8 mouse cellular contexts compared by ENCODE assay signal in the genomic region with DNA sequence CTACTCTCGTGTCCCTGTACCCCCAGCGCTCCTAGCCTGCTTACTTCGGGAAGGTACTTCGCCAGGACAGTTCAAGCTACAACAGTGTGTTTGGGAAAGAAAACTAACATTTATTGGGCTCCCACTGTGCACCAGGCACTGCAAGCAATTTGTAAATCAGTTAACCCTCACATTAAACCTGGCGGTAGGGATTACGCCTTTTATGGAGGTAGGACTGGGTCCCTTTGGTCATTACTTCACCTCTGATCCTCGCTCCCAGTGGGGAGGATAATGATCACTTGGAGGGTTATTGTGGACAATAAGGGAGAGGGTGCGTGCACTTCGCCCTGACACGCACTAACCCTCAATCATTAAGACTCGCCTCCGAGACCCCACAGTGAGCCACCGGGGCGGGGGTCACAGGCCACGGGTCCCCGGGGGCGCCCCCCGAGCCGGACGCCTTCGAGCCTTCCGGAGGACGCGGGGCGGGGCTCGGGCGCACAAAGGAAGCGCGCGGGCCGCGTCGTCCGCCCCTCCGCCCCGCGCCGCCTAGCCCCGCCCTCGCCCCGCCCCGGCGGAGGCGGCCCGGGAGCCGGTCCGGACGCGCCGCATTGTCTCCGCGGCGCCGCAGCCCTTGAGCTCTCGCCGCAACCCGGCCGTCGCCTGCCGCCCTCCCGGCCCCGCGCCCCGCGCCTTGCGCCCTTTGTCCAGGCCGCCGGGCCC. TPM values are rescaled to one million over a fixed set of nuclear protein-coding genes. Genes with fewer than 3 reads are reported as not detected.
DNase-seq lines count a peak whose midpoint lies in the region; ATAC-seq lines count a peak whose summit lies in the region.

No protein-coding gene starts in this region.

- H3K4me1 ChIP-seq in embryonic facial prominence, embryonic 15.5 days: peaks cover 34% of the 10 kb centered on the region
- peaks cover 50% of the 10 kb centered on the region for H3K4me1 ChIP-seq in heart, embryonic 11.5 days (ENCODE audit: control insufficient read depth, insufficient read depth, low read length)
- peaks cover 43% of the 10 kb centered on the region for H3K4me1 ChIP-seq in kidney, embryonic 15.5 days
- peaks cover 44% of the 10 kb centered on the region for H3K4me1 ChIP-seq in liver, embryonic 12.5 days
- H3K4me1 ChIP-seq in stomach, embryonic 15.5 days: peaks cover 25% of the 10 kb centered on the region

- peak; percentile 53 for DNase-seq in 416B (ENCODE audit: low read depth)
- peak; percentile 61 to 67 for DNase-seq in adrenal gland, postnatal 4 days (ENCODE audit: low spot score in 2 of 2)
- DNase-seq in natural killer cell, adult 2 months (ENCODE audit: low spot score in 2 of 2): peak; percentile 49 to 74

- H3K9me3 ChIP-seq in embryonic facial prominence, embryonic 15.5 days (replicated peaks): no peaks in the 10 kb centered on the region
- H3K9me3 ChIP-seq in heart, embryonic 11.5 days (replicated peaks; ENCODE audit: control insufficient read depth, low read length): no peaks in the 10 kb centered on the region
- H3K9me3 ChIP-seq in kidney, embryonic 15.5 days (replicated peaks): no peaks in the 10 kb centered on the region
- H3K9me3 ChIP-seq in liver, embryonic 12.5 days (replicated peaks): no peaks in the 10 kb centered on the region
- no peaks in the 10 kb centered on the region for H3K9me3 ChIP-seq in stomach, embryonic 15.5 days

- no peaks in the 10 kb centered on the region for H3K27me3 ChIP-seq in embryonic facial prominence, embryonic 15.5 days
- H3K27me3 ChIP-seq in heart, embryonic 11.5 days (ENCODE audit: control insufficient read depth, insufficient read depth, low read length): no peaks in the 10 kb centered on the region; the same call in 1 of the 2 replicates
- no peaks in the 10 kb centered on the region for H3K27me3 ChIP-seq in kidney, embryonic 15.5 days
- H3K27me3 ChIP-seq in liver, embryonic 12.5 days (replicated peaks): peaks cover 4% of the 10 kb centered on the region
- H3K27me3 ChIP-seq in stomach, embryonic 15.5 days (replicated peaks): no peaks in the 10 kb centered on the region

- peak overlapping the region; percentile 95 for H3K9ac ChIP-seq in embryonic facial prominence, embryonic 15.5 days
- peak overlapping the region; percentile 96 for H3K9ac ChIP-seq in heart, embryonic 11.5 days (ENCODE audit: low read depth, low read length)
- peak overlapping the region; percentile 99 for H3K9ac ChIP-seq in kidney, embryonic 15.5 days
- H3K9ac ChIP-seq in liver, embryonic 12.5 days: peak overlapping the region; percentile 90
- peak overlapping the region; percentile 94 for H3K9ac ChIP-seq in stomach, embryonic 15.5 days

- peaks cover 3% of the 10 kb centered on the region; the same call in 1 of the 2 replicates for H3K36me3 ChIP-seq in embryonic facial prominence, embryonic 15.5 days
- no peaks in the 10 kb centered on the region for H3K36me3 ChIP-seq in heart, embryonic 11.5 days (ENCODE audit: control insufficient read depth, insufficient read depth, low read length)
- H3K36me3 ChIP-seq in kidney, embryonic 15.5 days: peaks cover 8% of the 10 kb centered on the region
- H3K36me3 ChIP-seq in liver, embryonic 12.5 days: peaks cover 23% of the 10 kb centered on the region
- no peaks in the 10 kb centered on the region for H3K36me3 ChIP-seq in stomach, embryonic 15.5 days

- H3K27ac ChIP-seq in embryonic facial prominence, embryonic 15.5 days (replicated peaks): peak overlapping the region; percentile 91
- H3K27ac ChIP-seq in heart, embryonic 11.5 days (ENCODE audit: low read depth, low read length): peak overlapping the region; percentile 94
- H3K27ac ChIP-seq in kidney, embryonic 15.5 days: peak overlapping the region; percentile 92
- peak overlapping the region; percentile 94 for H3K27ac ChIP-seq in liver, embryonic 12.5 days
- peak overlapping the region; percentile 92 for H3K27ac ChIP-seq in stomach, embryonic 15.5 days

- H3K4me2 ChIP-seq in embryonic facial prominence, embryonic 15.5 days (replicated peaks): peak overlapping the region; percentile 63
- H3K4me2 ChIP-seq in heart, embryonic 11.5 days: peak overlapping the region; percentile 83
- H3K4me2 ChIP-seq in kidney, embryonic 15.5 days: peak overlapping the region; percentile 63
- peak overlapping the region; percentile 89 for H3K4me2 ChIP-seq in liver, embryonic 12.5 days
- H3K4me2 ChIP-seq in stomach, embryonic 15.5 days: peak overlapping the region; percentile 73

- H3K4me3 ChIP-seq in embryonic facial prominence, embryonic 15.5 days (replicated peaks): peak overlapping the region; percentile 90
- H3K4me3 ChIP-seq in heart, embryonic 11.5 days (ENCODE audit: low read depth, low read length): peak overlapping the region; percentile 93
- H3K4me3 ChIP-seq in kidney, embryonic 15.5 days (replicated peaks): peak overlapping the region; percentile 95
- peak overlapping the region; percentile 93 for H3K4me3 ChIP-seq in liver, embryonic 12.5 days
- H3K4me3 ChIP-seq in stomach, embryonic 15.5 days (replicated peaks): peak overlapping the region; percentile 96

- 4% methylated on average over 35 of the region's 68 CpGs for WGBS in embryonic facial prominence, embryonic 15.5 days
- WGBS in heart, embryonic 11.5 days (ENCODE audit: insufficient replicate concordance): 4% methylated on average over 48 of the region's 68 CpGs
- WGBS in kidney, embryonic 15.5 days: 2% methylated on average over 66 of the region's 68 CpGs
- 3% methylated on average over 53 of the region's 68 CpGs for WGBS in liver, embryonic 12.5 days (ENCODE audit: insufficient replicate concordance)
- WGBS in stomach, embryonic 15.5 days: 3% methylated on average over 56 of the region's 68 CpGs

- ATAC-seq in embryonic facial prominence, embryonic 15.5 days (ENCODE audit: insufficient number of reproducible peaks, low FRiP score, low TSS enrichment, low read depth): peak; percentile 88
- ATAC-seq in heart, embryonic 11.5 days (replicated peaks; ENCODE audit: insufficient number of reproducible peaks, low FRiP score, low TSS enrichment): peak; percentile 87
- peak; percentile 91 for ATAC-seq in kidney, embryonic 15.5 days (replicated peaks; ENCODE audit: low FRiP score)
- ATAC-seq in liver, embryonic 12.5 days: peak; percentile 93
- peak; percentile 91 for ATAC-seq in stomach, embryonic 15.5 days (ENCODE audit: insufficient read depth, low FRiP score, low read depth)

RNA-seq across cellular contexts. Expression of a gene that starts 28.0 kb away (rescaled TPM):
- under 1 TPM; 0.34 to 0.70 TPM for total RNA-seq in adrenal gland, postnatal 4 days (2021)
- 0.12 and 0.15 TPM in 2 replicates for polyA plus RNA-seq in embryonic facial prominence, embryonic 15.5 days (2015; fragmentation: Nextera tagmentation; extraction: Ambion mirVana)
- polyA plus RNA-seq in heart, embryonic 11.5 days (2014; fragmentation: Nextera tagmentation; extraction: Ambion mirVana): 0.11 and 0.20 TPM in 2 replicates
- 0.22 and 0.28 TPM in 2 replicates for polyA plus RNA-seq in kidney, embryonic 15.5 days (2015; fragmentation: Nextera tagmentation; extraction: Ambion mirVana)
- polyA plus RNA-seq in liver, embryonic 12.5 days (2016; fragmentation: Nextera tagmentation; extraction: Ambion mirVana): 0.04 and 0.06 TPM in 2 replicates
- 0.09 and 0.14 TPM in 2 replicates for polyA plus RNA-seq in stomach, embryonic 15.5 days (2015; fragmentation: Nextera tagmentation; extraction: Ambion mirVana)

Comparison
In these comparisons a context has a peak if more than half of its experiments do, and no peak if none do; other contexts are left out.
1. Peak in every context shown above with its lines: DNase-seq, ATAC-seq, H3K4me3 ChIP-seq and H3K27ac ChIP-seq.